Mouse (Mus musculus): ENCODE data around the gene Dbx1. TPM values are rescaled to one million over a fixed set of nuclear protein-coding genes. Genes with fewer than 3 reads are reported as not detected.

The Dbx1 gene
- polyA plus RNA-seq, 1 experiment from 2014 or later: 28.6 TPM

- Histone ChIP-seq H3K4me2 (no peak overlapping the region), H3K4me1 (no peaks in the 10 kb centered on the region), H3K9me3 (no peaks in the 10 kb centered on the region), H3K36me3 (replicated peaks) (peaks cover 1% of the 10 kb centered on the region; the same call in 1 of the 2 replicates), H3K27ac (no peak overlapping the region), H3K4me3 (replicated peaks) (no peak overlapping the region), H3K9ac (no peak overlapping the region), H3K27me3 (0 out of 2 replicates have a peak, but pooled peaks cover 5% of the 10 kb centered on the region)
- 87% methylated on average over 7 of the region's 7 CpGs for WGBS
- no peak for ATAC-seq (ENCODE audit: low FRiP score)
Measured at GRCm38 (mm10) chr7:49582551-49582950, 54.1 kb downstream of the Dbx1 start.

GRCm38 (mm10) chr7:49581951-49582350 is 54.7 kb downstream of the Dbx1 start:
- Histone ChIP-seq H3K4me2 (no peak overlapping the region), H3K27ac (no peak overlapping the region), H3K9ac (no peak overlapping the region), H3K36me3 (replicated peaks) (no peaks in the 10 kb centered on the region), H3K9me3 (no peaks in the 10 kb centered on the region), H3K4me1 (no peaks in the 10 kb centered on the region), H3K4me3 (replicated peaks) (no peak overlapping the region), H3K27me3 (0 out of 2 replicates have a peak, but pooled peaks cover 5% of the 10 kb centered on the region)
- ATAC-seq (ENCODE audit: low FRiP score): no peak
- 89% methylated on average over 2 of the region's 2 CpGs for WGBS

Other genes starting within 250 kb of the Dbx1 start
- 2.9 and 3.6 TPM in 2 replicates for gene Htatip2, start 122.3 kb upstream of the Dbx1 start, polyA plus RNA-seq (2016; fragmentation: Nextera tagmentation; extraction: Ambion mirVana)
- 55.1 and 60.1 TPM in 2 replicates for gene Prmt3, start 141.5 kb upstream of the Dbx1 start, polyA plus RNA-seq (2016; fragmentation: Nextera tagmentation; extraction: Ambion mirVana)

Measured in forebrain, embryonic 12.5 days (tissue).